Mouse (Mus musculus) adrenal gland, adult 18-20 months (tissue): ENCODE measurements at regions not wholly inside any gene's neighbourhood (a gene's known extent, or its start where the extent isn't known, plus 50 kb on each side); places are given as distances from the start of the nearest gene placed in this dataset.

Experiments used
- DNase-seq, 2 experiments: peaks; one replicate each; pipeline ENCODE4 v3.0.0; 2021 to 2022; ENCODE audit warnings: low spot score in 2 of 2
- microRNA-seq, 2 experiments: library from miRNA; unstranded; fragments of <30 nt; microRNA quantifications; one replicate each; pipeline ENCODE4 v1.2.0; 2021; ENCODE audit warnings: borderline number of aligned reads in 2 of 2

GRCm38 (mm10) chr11:24783470-24783869, 705.6 kb downstream of the Bcl11a start:
- no peak for DNase-seq

GRCm38 (mm10) chr11:24789120-24789519, 711.3 kb downstream of the Bcl11a start:
- no peak for DNase-seq

GRCm38 (mm10) chr11:24795510-24796211, 717.8 kb downstream of the Bcl11a start:
- DNase-seq = no peak

GRCm38 (mm10) chr11:24804623-24805023, 726.8 kb downstream of the Bcl11a start:
- DNase-seq = peak in 1 of 2 experiments; percentile 15

- DNase-seq = no peak
Measured at GRCm38 (mm10) chr11:24829578-24830401, 751.9 kb downstream of the Bcl11a start.

GRCm38 (mm10) chr11:24830484-24830883, 752.6 kb downstream of the Bcl11a start:
- DNase-seq = no peak

GRCm38 (mm10) chr11:24843839-24844738, 766.2 kb downstream of the Bcl11a start:
- no peak for DNase-seq

GRCm38 (mm10) chr11:24856991-24857390, 779.1 kb downstream of the Bcl11a start:
- DNase-seq = no peak

GRCm38 (mm10) chr11:24864637-24865036, 786.8 kb downstream of the Bcl11a start:
- DNase-seq = no peak

- DNase-seq = no peak
Measured at GRCm38 (mm10) chr11:24865067-24865796, 787.4 kb downstream of the Bcl11a start.

Small RNAs in the stretch of these regions (microRNA-seq; reads per million reads assigned to microRNA genes)
- gene Gm25507 = 0 reads per million in 2 experiments
